Comparison of ENCODE assay signal across 8 mouse cellular contexts in genomic region chr16:5147037-5147385, GRCm38 (mm10). TPM values are rescaled to one million over a fixed set of nuclear protein-coding genes. Genes with fewer than 3 reads are reported as not detected.
DNase-seq lines count a peak whose midpoint lies in the region; ATAC-seq and TF ChIP-seq lines count a peak whose summit lies in the region.

TSS of gene Sec14l5 (plus strand) at chr16:5147109.

- H3K9ac ChIP-seq in heart, embryonic 12.5 days: peak within 1 kb of the TSS; percentile 20; the same call in 1 of the 2 replicates
- H3K9ac ChIP-seq in CH12.LX (ENCODE audit: insufficient read depth, low read depth): no peak within 1 kb of the TSS
- H3K9ac ChIP-seq in forebrain, embryonic 11.5 days (ENCODE audit: low read length): peak within 1 kb of the TSS; percentile 32; the same call in 1 of the 2 replicates
- no peak within 1 kb of the TSS for H3K9ac ChIP-seq in liver, embryonic 13.5 days

- peaks cover 26% of the 10 kb centered on the region for H3K27me3 ChIP-seq in heart, embryonic 12.5 days (replicated peaks)
- H3K27me3 ChIP-seq in CH12.LX (replicated peaks): peaks cover 65% of the 10 kb centered on the region
- H3K27me3 ChIP-seq in forebrain, embryonic 11.5 days (ENCODE audit: control insufficient read depth, insufficient read depth, low read length): peaks cover 5% of the 10 kb centered on the region; the same call in 1 of the 2 replicates
- peaks cover 28% of the 10 kb centered on the region for H3K27me3 ChIP-seq in liver, embryonic 13.5 days

- peaks cover 6% of the 10 kb centered on the region for H3K4me1 ChIP-seq in heart, embryonic 12.5 days (replicated peaks)
- H3K4me1 ChIP-seq in CH12.LX (ENCODE audit: control insufficient read depth in 1 of 2, insufficient read depth in 2 of 2): peaks cover 16 to 18% of the 10 kb centered on the region in 2 experiments
- peaks cover 10% of the 10 kb centered on the region; the same call in 1 of the 2 replicates for H3K4me1 ChIP-seq in forebrain, embryonic 11.5 days (replicated peaks; ENCODE audit: control insufficient read depth, insufficient read depth, low read length)
- peaks cover 17% of the 10 kb centered on the region for H3K4me1 ChIP-seq in liver, embryonic 13.5 days (replicated peaks)

- DNase-seq in heart, postnatal 4 days: no peak
- DNase-seq in CH12.LX (ENCODE audit: extremely low read depth): no peak
- DNase-seq in forebrain, embryonic 11.5 days (ENCODE audit: low spot score): no peak
- DNase-seq in liver, embryonic 13.5 days: no peak
- no peak for DNase-seq in layer of hippocampus, adult 9-11 months
- DNase-seq in embryo, embryonic 10 days (ENCODE audit: low spot score): no peak

- H3K4me2 ChIP-seq in heart, embryonic 12.5 days: peak within 1 kb of the TSS; percentile 76
- peak within 1 kb of the TSS; percentile 91 for H3K4me2 ChIP-seq in CH12.LX (ENCODE audit: insufficient read depth, low read depth, poor library complexity, severe bottlenecking)
- H3K4me2 ChIP-seq in forebrain, embryonic 11.5 days (ENCODE audit: low read depth, low read length, severe bottlenecking): peak within 1 kb of the TSS; percentile 52
- peak within 1 kb of the TSS; percentile 62 for H3K4me2 ChIP-seq in liver, embryonic 13.5 days

- H3K36me3 ChIP-seq in heart, embryonic 12.5 days: no peaks in the 10 kb centered on the region
- H3K36me3 ChIP-seq in CH12.LX (replicated peaks in 1 of 2; ENCODE audit: control insufficient read depth in 1 of 2, insufficient read depth in 1 of 2, low read length in 1 of 2): no peaks in the 10 kb centered on the region
- no peaks in the 10 kb centered on the region for H3K36me3 ChIP-seq in forebrain, embryonic 11.5 days (ENCODE audit: control insufficient read depth, insufficient read depth, low read length)
- H3K36me3 ChIP-seq in liver, embryonic 13.5 days: no peaks in the 10 kb centered on the region

- 21% methylated on average over 13 of the region's 13 CpGs for WGBS in heart, embryonic 12.5 days
- WGBS in forebrain, embryonic 11.5 days: 16% methylated on average over 13 of the region's 13 CpGs
- WGBS in liver, embryonic 13.5 days (ENCODE audit: insufficient replicate concordance): 19% methylated on average over 13 of the region's 13 CpGs

- dilution Hi-C loops in CH12.LX (cut with MboI; ENCODE audit: extremely low pct_ligation_motif_present, extremely low pct_unique_long_range_greater_than_20kb, low sequenced_read_pairs): no loop called here

- H3K4me3 ChIP-seq in heart, embryonic 12.5 days: peak within 1 kb of the TSS; percentile 45
- H3K4me3 ChIP-seq in CH12.LX (replicated peaks in 1 of 3; ENCODE audit: low read depth in 2 of 3, low read length in 2 of 3, poor library complexity in 1 of 3): peak within 1 kb of the TSS in 2 of 3 experiments; percentile 32 to 49
- H3K4me3 ChIP-seq in forebrain, embryonic 11.5 days (ENCODE audit: low read depth, low read length): peak within 1 kb of the TSS; percentile 26
- peak within 1 kb of the TSS; percentile 35 for H3K4me3 ChIP-seq in liver, embryonic 13.5 days (replicated peaks)

- in situ Hi-C loops in CH12.LX (cut with MboI; ENCODE audit: low pct_ligation_motif_present, low pct_unique_long_range_greater_than_20kb, low sequenced_read_pairs): loop anchor here (25.0 kb wide), 1 partner anchor 510 kb away; the partner anchor contains the start of genes Dnaja3 and Vasn

- TF ChIP-seq EP300 in CH12.LX (IDR thresholded peaks at IDR 0.05; ENCODE audit: low read length): no peak

- H3K27ac ChIP-seq in heart, embryonic 12.5 days (ENCODE audit: poor library complexity, severe bottlenecking): no peak within 1 kb of the TSS
- H3K27ac ChIP-seq in CH12.LX (ENCODE audit: insufficient read depth, low read depth): no peak within 1 kb of the TSS
- no peak within 1 kb of the TSS for H3K27ac ChIP-seq in forebrain, embryonic 11.5 days (ENCODE audit: low read depth, low read length)
- H3K27ac ChIP-seq in liver, embryonic 13.5 days: no peak within 1 kb of the TSS

- no peak for TF ChIP-seq CTCF in CH12.LX (conservative IDR thresholded peaks at IDR 0.05 in 1 of 2, IDR thresholded peaks at IDR 0.05 in 1 of 2; ENCODE audit: low read depth in 2 of 2, low read length in 2 of 2)

- TF ChIP-seq POLR2A in CH12.LX (IDR thresholded peaks at IDR 0.05; ENCODE audit: low read depth, low read length): no peak

- H3K79me2 ChIP-seq in CH12.LX (replicated peaks; ENCODE audit: control insufficient read depth, extremely low read depth, insufficient read depth, poor library complexity, severe bottlenecking): no peaks in the 10 kb centered on the region

- TF ChIP-seq RAD21 in CH12.LX (IDR thresholded peaks at IDR 0.05; ENCODE audit: low read depth, low read length): no peak

- H3K9me3 ChIP-seq in heart, embryonic 12.5 days (replicated peaks): no peaks in the 10 kb centered on the region
- H3K9me3 ChIP-seq in CH12.LX (replicated peaks; ENCODE audit: low read length): no peaks in the 10 kb centered on the region
- no peaks in the 10 kb centered on the region for H3K9me3 ChIP-seq in forebrain, embryonic 11.5 days (ENCODE audit: control insufficient read depth, low read length)
- H3K9me3 ChIP-seq in liver, embryonic 13.5 days (replicated peaks): no peaks in the 10 kb centered on the region

- ATAC-seq in heart, embryonic 12.5 days (ENCODE audit: insufficient number of reproducible peaks, low FRiP score): peak; percentile 12; the same call in 1 of the 2 replicates
- ATAC-seq in forebrain, embryonic 11.5 days (replicated peaks; ENCODE audit: low FRiP score): no peak
- ATAC-seq in liver, embryonic 13.5 days (ENCODE audit: low read depth): no peak; the same call in 1 of the 2 replicates
- no peak for ATAC-seq in megakaryocyte-erythroid progenitor cell, adult 5-6 weeks (replicated peaks; ENCODE audit: low FRiP score, low TSS enrichment, poor library complexity, severe bottlenecking)

TF ChIP-seq in CH12.LX, 34 proteins besides CTCF, POLR2A, EP300 and RAD21:
- TF ChIP-seq ZC3H11A (IDR thresholded peaks at IDR 0.05; ENCODE audit: low read depth, low read length) (no peak), MAX (IDR thresholded peaks at IDR 0.05; ENCODE audit: low read length) (no peak), POLR2AphosphoS2 (IDR thresholded peaks at IDR 0.05; ENCODE audit: low read depth, low read length) (no peak), ZMIZ1 (IDR thresholded peaks at IDR 0.05; ENCODE audit: low read depth, low read length) (no peak), USF1 (IDR thresholded peaks at IDR 0.05; ENCODE audit: low read depth, low read length) (no peak), MXI1 (IDR thresholded peaks at IDR 0.05; ENCODE audit: low read depth, low read length) (no peak), NRF1 (IDR thresholded peaks at IDR 0.05; ENCODE audit: low read depth, low read length) (no peak), ZKSCAN1 (IDR thresholded peaks at IDR 0.05; ENCODE audit: borderline replicate concordance, low read depth, low read length) (no peak), CHD2 (IDR thresholded peaks at IDR 0.05; ENCODE audit: low read length) (no peak), MYC (IDR thresholded peaks at IDR 0.05; ENCODE audit: low read depth, low read length) (no peak), BHLHE40 (IDR thresholded peaks at IDR 0.05; ENCODE audit: low read depth, low read length) (no peak), GABPA (IDR thresholded peaks at IDR 0.05; ENCODE audit: insufficient replicate concordance, low read depth, low read length) (no peak), PAX5 (IDR thresholded peaks at IDR 0.05; ENCODE audit: low read length) (no peak), RCOR1 (conservative IDR thresholded peaks at IDR 0.05; ENCODE audit: low read depth, low read length) (no peak)

RNA-seq across cellular contexts. Expression of gene Sec14l5, which starts in this region (rescaled TPM):
- not detected in 2 replicates for polyA plus RNA-seq in heart, embryonic 12.5 days (2016; fragmentation: Nextera tagmentation; extraction: Ambion mirVana)
- under 1 TPM; 0.10 to 0.16 TPM for total RNA-seq in heart, postnatal 4 days (2021)
- total RNA-seq in CH12.LX (2012; rRNA removed) (0.13 TPM in 2 replicates), CH12.LX (2014; rRNA removed) (0.05 TPM in 1 of 2 replicates, not detected in the other)
- polyA plus RNA-seq in CH12.LX (2012; ENCODE audit: insufficient read length, low read depth): not detected in 2 replicates
- polyA plus RNA-seq in forebrain, embryonic 11.5 days (2014; fragmentation: Nextera tagmentation; extraction: Ambion mirVana): 0.11 and 0.16 TPM in 2 replicates
- polyA plus RNA-seq in liver, embryonic 13.5 days (2015; fragmentation: Nextera tagmentation; extraction: Ambion mirVana): 0.02 TPM in 1 of 2 replicates, not detected in the other
- not detected in 2 replicates for total RNA-seq in megakaryocyte-erythroid progenitor cell, adult 5-6 weeks (2014; fragmentation: Nextera tagmentation)
- not detected in 2 replicates for total RNA-seq in megakaryocyte-erythroid progenitor cell, adult 5-6 weeks (2017)

Comparison
In these comparisons a context has a peak if more than half of its experiments do, and no peak if none do; other contexts are left out.
1. Peak in ATAC-seq, H3K4me3 ChIP-seq, H3K9ac ChIP-seq and H3K4me2 ChIP-seq in heart, embryonic 12.5 days; RNA of the gene not detected or under 1 TPM.